Mouse (Mus musculus): ENCODE data around the gene Efcab11.

- TF ChIP-seq CTCF (IDR thresholded peaks at IDR 0.05; ENCODE audit: borderline replicate concordance, insufficient read depth, low read depth, low read length) (no peak), POLR2A (IDR thresholded peaks at IDR 0.05; ENCODE audit: borderline replicate concordance, insufficient read depth, low read length) (no peak)
These were observed 131.3 kb downstream of the Efcab11 start for GRCm38 (mm10) chr12:99752986-99753385.
